Comparison of ENCODE assay signal across 12 mouse cellular contexts in genomic region chr6:11565246-11565645, GRCm38 (mm10).
"Had no signal": no experiment of that assay in that cellular context is flagged by ENCODE, and none has a peak within 500 bp of the region (broad histone marks: within the 10 kb centered on the region; RNA-seq: fewer than 3 reads in every experiment).

No protein-coding gene starts in this region.

- DNase-seq: lung, adult 18-20 months; lung, embryonic 14.5 days; lung, postnatal 10 days; lung, postnatal 4 days; right cerebral cortex, postnatal 14 days; right cerebral cortex, postnatal 4 days; spleen, adult 18-20 months; thymus, adult 18-20 months; thymus, postnatal 14 days; thymus, postnatal 36 days had no signal

- ATAC-seq: midbrain, embryonic 13.5 days; midbrain, embryonic 15.5 days had no signal
